Mouse (Mus musculus): Measurements from ENCODE around the gene Pfn1.

The Pfn1 gene

GRCm38 (mm10) chr11:70654198-70654922 is at the start of gene Pfn1:
Gene Pfn1 (minus strand): TSS chr11:70654644.
- peak; percentile 75 for DNase-seq (ENCODE audit: low read depth)

DNA sequence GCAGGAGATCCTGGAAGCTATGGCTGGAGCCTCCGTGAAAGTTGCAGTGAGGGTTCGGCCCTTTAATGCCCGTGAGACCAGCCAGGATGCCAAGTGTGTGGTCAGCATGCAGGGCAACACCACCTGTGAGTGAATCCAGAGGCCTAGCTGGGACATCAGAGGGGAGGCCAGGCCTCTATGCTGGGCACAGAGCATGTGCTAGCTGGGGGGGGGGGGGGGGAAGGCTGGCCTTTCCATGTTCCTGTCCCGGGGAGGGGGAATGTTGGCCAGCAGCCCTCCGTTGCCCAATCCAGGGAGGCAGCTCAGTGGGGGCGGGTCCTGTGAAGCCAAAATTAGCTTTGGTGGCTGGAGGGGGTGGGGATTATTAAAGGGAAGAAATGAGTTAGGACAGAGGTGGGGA is 48.3 kb upstream of the Pfn1 start:
- no peak for DNase-seq (ENCODE audit: low read depth)

DNA sequence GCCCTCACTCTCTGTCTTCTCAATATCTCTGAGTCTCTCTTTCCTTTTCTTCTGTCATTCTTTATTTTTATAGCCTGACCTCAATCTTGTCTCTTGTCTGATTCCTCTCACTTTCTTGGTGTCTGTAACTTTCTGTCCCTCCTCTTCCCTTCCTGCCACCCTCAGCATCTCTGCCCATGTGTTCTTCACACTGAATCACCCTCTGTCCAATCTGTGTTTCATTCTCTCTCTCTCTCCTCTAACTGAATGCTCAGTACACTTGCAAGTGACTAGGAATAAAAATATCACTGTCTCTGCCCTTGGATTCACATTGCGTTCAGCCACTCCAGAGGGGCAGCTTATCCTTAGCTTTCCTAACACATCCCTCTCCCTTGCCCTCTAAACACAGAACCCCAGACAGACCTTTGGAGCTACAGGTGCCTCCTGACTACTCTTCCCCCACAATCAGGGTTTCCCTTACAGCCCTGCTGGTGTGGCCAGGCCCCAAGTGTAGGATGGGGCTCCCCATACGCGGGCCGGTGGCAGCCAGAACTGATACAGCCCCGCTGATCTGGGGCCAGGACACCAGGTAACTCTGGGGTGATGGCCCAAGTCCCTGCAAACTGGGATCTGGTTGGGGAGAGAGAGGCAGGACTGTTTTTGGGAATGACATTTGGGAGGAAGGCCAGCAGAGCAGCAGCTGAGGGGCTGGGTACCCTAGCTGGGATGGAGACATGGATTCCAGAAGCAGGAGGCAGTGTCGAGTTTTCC is 47.7 kb upstream of the Pfn1 start:
- DNase-seq (ENCODE audit: low read depth) = no peak

DNA sequence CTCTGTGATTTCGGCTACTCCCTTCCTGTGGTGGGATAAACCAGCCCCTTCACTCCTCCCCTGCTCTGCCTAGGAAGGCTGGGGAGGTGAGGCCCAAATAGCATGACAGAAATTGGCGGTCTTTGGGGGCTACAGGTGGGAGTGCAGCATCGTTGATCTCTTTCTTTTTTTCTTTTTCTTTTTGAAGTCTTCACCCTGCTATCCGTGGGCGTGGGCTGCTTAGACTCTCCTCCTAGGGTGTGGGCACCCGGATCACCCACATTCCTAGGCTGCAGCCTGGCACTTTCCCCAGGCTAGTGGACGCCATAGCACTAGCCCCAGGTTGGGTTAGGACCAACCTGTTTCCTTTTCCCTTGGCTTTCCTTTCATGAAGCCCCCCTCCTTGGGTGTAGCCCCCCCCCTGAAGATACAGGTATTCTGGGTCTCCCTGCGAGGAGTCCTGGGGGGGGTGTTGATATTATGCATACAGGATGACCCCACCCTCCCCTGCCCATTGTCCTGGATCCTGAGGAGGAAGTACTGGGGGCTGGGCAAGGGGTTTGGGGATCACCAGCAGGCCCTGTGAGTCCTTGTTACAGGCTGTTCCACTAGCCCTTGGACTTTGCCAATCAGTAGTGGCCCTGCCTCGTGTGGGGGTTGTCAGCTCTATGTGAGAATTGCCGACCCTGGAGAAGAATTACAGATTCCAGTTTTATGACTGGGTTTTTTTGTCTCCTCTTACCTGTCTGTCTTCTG is 46.9 kb upstream of the Pfn1 start:
- DNase-seq (ENCODE audit: low read depth) = no peak

- no peak for DNase-seq (ENCODE audit: low read depth)
These were observed 46.2 kb upstream of the Pfn1 start for GRCm38 (mm10) chr11:70700613-70701012.

DNA sequence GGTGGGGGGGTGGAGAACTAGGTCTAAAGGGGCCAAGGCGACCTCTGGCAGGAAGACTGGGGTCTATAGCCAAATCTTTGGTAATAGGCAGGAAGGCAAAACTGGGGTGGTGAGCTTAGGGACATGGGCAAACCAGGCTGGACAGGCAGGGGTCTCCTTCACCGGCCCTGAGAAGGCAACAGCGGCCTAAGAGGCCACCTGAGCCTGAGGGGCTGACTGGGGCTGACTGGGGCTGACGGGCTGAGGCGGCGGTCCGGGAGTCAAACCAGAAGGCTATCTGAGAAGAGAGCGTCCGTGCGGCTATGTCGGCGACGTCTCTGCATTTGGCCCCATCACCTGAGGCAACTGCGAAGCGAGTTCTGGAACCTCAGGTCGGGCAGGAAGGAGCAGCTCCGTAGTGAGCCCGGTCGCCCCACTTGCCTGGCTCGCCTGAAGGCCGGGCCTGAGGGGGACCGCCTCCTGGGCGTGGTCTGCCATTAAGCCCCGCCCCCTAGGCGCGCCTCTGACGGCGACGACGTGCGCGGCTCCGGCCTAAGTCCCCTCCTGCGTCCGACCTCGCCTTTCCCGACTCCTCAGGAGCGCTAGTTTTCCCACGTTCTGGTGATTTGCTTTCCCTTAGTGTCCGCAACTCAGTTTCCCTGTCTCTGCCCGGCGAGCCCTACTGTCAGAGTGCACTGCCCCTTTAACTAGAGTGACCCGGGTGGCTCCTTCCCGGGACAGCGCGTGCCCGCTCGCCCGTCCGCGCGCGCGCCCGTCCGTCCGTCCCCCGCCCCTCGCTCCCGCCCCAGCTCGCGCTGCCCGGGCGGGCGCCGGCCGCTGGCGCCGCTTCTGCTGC is 45.5 kb upstream of the Pfn1 start, which contains the start of the genes Inca1 and Kif1c:
TSS of gene Inca1 (minus strand) at position 434 of the 835 bp plus-strand sequence.
TSS of gene Kif1c (plus strand) at position 827 of the 835 bp plus-strand sequence.
- peak; percentile 79 for DNase-seq (ENCODE audit: low read depth)

DNA sequence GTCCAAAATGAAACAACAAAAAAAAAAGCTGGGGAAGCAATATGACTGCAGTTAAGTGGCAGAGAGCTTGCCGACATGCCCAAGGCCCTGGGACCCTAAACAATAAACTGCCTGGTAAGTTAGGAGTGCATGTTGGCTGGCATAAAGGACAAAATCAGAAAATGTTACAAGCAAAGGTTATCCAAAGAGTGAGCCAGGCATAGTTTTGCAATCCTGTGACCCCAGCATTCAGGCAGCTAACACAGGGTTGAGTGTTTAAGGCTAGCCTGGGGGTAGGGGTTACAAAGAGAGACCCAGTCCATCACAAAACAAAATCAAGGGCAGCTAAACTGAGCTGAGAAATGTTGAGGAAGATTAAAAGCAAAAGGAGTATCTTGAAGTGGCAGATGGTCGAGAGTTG is 44.6 kb upstream of the Pfn1 start:
- no peak for DNase-seq (ENCODE audit: low read depth)

GRCm38 (mm10) chr11:70697376-70697775 is 42.9 kb upstream of the Pfn1 start:
- DNase-seq (ENCODE audit: low read depth) = no peak

- DNase-seq (ENCODE audit: low read depth) = no peak
These were observed 39.1 kb upstream of the Pfn1 start for GRCm38 (mm10) chr11:70693504-70693903.

- DNase-seq (ENCODE audit: low read depth) = no peak
These were observed 35.1 kb upstream of the Pfn1 start for GRCm38 (mm10) chr11:70689578-70689977.

GRCm38 (mm10) chr11:70688372-70688771 is 33.9 kb upstream of the Pfn1 start:
- no peak for DNase-seq (ENCODE audit: low read depth)

GRCm38 (mm10) chr11:70687601-70688199 is 33.3 kb upstream of the Pfn1 start, which contains the start of gene Camta2:
Gene Camta2 (minus strand): TSS chr11:70688105.
- peak; percentile 60 for DNase-seq (ENCODE audit: low read depth)

- no peak for DNase-seq (ENCODE audit: low read depth)
These were observed 32.6 kb upstream of the Pfn1 start for GRCm38 (mm10) chr11:70686901-70687566.

- DNase-seq (ENCODE audit: low read depth) = no peak
These were observed 29.2 kb upstream of the Pfn1 start for GRCm38 (mm10) chr11:70683640-70684039.

- peak; percentile 39 for DNase-seq (ENCODE audit: low read depth)
These were observed 27.6 kb upstream of the Pfn1 start for GRCm38 (mm10) chr11:70681897-70682581.

DNA sequence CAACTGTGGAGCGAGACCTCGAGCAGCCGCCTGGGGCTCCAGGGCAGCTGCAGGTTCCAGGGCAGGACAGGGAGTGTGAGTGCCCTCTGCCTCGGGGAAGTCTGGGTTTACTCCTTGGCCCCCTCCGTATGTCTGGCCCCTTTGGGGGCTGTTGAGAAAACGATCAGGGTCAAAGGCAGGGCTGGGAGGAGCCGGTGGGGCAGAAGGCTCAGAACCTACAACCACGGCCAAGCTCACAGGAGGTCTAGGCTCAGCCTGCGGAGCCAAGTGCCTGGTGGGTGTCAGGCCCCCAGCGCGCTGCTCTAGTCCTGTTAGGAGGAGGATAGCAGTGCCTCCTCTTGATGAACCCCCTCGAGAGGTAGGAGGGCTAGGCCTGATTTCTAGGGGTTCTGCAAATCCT is 26.7 kb upstream of the Pfn1 start:
- no peak for DNase-seq (ENCODE audit: low read depth)

DNA sequence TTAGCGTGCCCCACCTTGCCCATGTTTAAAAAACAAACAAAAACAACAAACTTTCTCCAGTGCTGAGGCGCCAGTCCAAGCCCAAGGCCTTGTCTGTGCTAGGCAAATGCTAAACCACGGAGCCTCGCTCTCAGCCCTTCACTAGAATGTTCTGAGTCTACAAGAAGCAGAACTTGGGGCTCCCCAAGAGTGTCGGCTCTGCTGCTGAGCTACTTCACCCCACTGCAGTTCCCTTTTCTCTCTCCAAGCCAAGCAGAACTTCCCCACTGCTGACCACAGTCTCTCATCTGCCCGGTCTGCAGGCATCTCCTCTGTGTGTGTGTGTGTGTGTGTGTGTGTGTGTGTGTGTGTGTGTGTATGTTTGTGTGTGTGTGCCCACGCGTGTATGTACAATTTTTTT is 25.4 kb upstream of the Pfn1 start:
- DNase-seq (ENCODE audit: low read depth) = peak; percentile 36

DNA sequence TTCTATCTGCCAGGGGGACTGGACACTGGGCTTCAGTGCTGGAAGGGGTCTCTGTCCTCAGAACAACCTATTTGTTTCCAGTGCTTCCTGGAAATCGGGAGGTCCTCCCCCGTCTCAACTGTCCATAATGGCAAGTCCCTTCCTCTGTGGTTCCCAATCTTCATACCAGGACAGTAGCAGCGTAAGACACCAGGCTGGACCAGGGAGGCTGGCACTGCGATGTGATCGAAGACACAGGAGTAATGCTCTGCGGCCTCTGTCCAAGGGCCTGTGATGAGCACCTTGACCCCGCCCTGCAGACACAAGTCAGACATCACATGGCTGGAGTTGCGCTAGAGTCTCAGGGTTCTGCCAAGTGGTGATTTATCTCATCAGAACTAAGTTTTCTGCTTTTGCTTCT is 24.9 kb upstream of the Pfn1 start:
- DNase-seq (ENCODE audit: low read depth) = no peak

DNA sequence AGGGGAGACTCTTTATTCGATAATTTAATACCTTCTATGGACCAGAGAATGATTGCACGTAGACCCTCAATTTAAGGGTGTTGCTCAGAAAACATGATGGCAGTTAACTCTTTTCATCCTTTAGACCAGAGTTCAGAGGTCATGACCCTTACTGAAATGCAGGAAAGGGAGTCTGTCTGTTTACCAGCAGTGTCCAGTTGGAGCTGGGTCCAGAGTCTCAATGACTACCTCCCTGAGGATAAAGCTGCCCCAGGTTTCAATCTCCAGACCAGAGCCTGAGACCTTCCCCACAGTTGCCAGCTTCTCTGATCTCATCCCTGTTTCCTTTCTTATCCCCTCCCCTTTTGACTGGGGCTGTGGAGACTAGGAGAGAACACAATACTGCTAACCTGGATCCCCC is 24.1 kb upstream of the Pfn1 start:
- no peak for DNase-seq (ENCODE audit: low read depth)

GRCm38 (mm10) chr11:70678092-70678491 is 23.6 kb upstream of the Pfn1 start:
- no peak for DNase-seq (ENCODE audit: low read depth)

All from c-Kit-positive CD71-negative TER-119-negative erythroid progenitor cells, embryonic 14.5 days (primary cell).